Mouse (Mus musculus) cerebellum, adult 2 months (tissue): ENCODE data around the gene Tbc1d8b.

Experiments used
- CTCF ChIP-seq: fragments of 200-500 bp; IDR thresholded peaks from 2 replicates; pipeline ENCODE4 v1.5.1; 2011; ENCODE audit warnings: low read depth, mild to moderate bottlenecking, control low read depth, low read length, moderate library complexity, borderline replicate concordance; ENCODE audit not compliant: insufficient read depth
- POLR2A ChIP-seq: fragments of 200-500 bp; IDR thresholded peaks from 2 replicates; pipeline ENCODE4 v1.6.1; 2011; ENCODE audit warnings: low read length, control low read depth, borderline replicate concordance; ENCODE audit not compliant: insufficient read depth

GRCm38 (mm10) chrX:139774309-139775083, 89.7 kb downstream of the Tbc1d8b start:
- TF ChIP-seq CTCF (peak; percentile 62; the same call in 1 of the 2 replicates), POLR2A (no peak)
